Mouse (Mus musculus) cerebellum, adult 2 months (tissue): Measurements from ENCODE around the gene Dohh.

Experiments
- CTCF ChIP-seq: fragments of 200-500 bp; IDR thresholded peaks from 2 replicates; pipeline ENCODE4 v1.5.1; 2011; ENCODE audit warnings: low read depth, mild to moderate bottlenecking, control low read depth, low read length, moderate library complexity, borderline replicate concordance; ENCODE audit not compliant: insufficient read depth
- POLR2A ChIP-seq: fragments of 200-500 bp; IDR thresholded peaks from 2 replicates; pipeline ENCODE4 v1.6.1; 2011; ENCODE audit warnings: low read length, control low read depth, borderline replicate concordance; ENCODE audit not compliant: insufficient read depth

- TF ChIP-seq CTCF (no peak), POLR2A (no peak)
Observed at GRCm38 (mm10) chr10:81377362-81377664, 6.9 kb upstream of the Dohh start.
